Mouse (Mus musculus): Measurements from ENCODE around the gene Pld4.

Gene Pld4

GRCm38 (mm10) chr12:112760154-112760926, at the start of gene Pld4:
TSS of gene Pld4 (plus strand) at chr12:112760655.
- DNase-seq (ENCODE audit: low read depth, low spot score), result no peak

- DNase-seq (ENCODE audit: low read depth, low spot score), result no peak
Measured at GRCm38 (mm10) chr12:112713984-112714383, 46.5 kb upstream of the Pld4 start.

- DNase-seq (ENCODE audit: low read depth, low spot score), result no peak
Measured at GRCm38 (mm10) chr12:112717140-112717539, 43.3 kb upstream of the Pld4 start.

GRCm38 (mm10) chr12:112718995-112719394, 41.5 kb upstream of the Pld4 start:
- no peak for DNase-seq (ENCODE audit: low read depth, low spot score)

GRCm38 (mm10) chr12:112720216-112720615, 40.2 kb upstream of the Pld4 start, which contains the start of gene Cep170b:
TSS of gene Cep170b (plus strand) at chr12:112720455.
- DNase-seq (ENCODE audit: low read depth, low spot score), result no peak

- DNase-seq (ENCODE audit: low read depth, low spot score), result no peak
Measured at GRCm38 (mm10) chr12:112720890-112721423, 39.5 kb upstream of the Pld4 start.

- peak; percentile 61 for DNase-seq (ENCODE audit: low read depth, low spot score)
Measured at GRCm38 (mm10) chr12:112721424-112722239, 38.8 kb upstream of the Pld4 start.

- no peak for DNase-seq (ENCODE audit: low read depth, low spot score)
Measured at GRCm38 (mm10) chr12:112722240-112723027, 38.0 kb upstream of the Pld4 start.

- no peak for DNase-seq (ENCODE audit: low read depth, low spot score)
Measured at GRCm38 (mm10) chr12:112723028-112723330, 37.5 kb upstream of the Pld4 start.

GRCm38 (mm10) chr12:112723445-112723844, 37.0 kb upstream of the Pld4 start:
- DNase-seq (ENCODE audit: low read depth, low spot score), result no peak

- peak; percentile 49 for DNase-seq (ENCODE audit: low read depth, low spot score)
Measured at GRCm38 (mm10) chr12:112724077-112724805, 36.2 kb upstream of the Pld4 start.

GRCm38 (mm10) chr12:112727801-112728200, 32.7 kb upstream of the Pld4 start:
- no peak for DNase-seq (ENCODE audit: low read depth, low spot score)

GRCm38 (mm10) chr12:112730808-112731207, 29.6 kb upstream of the Pld4 start:
- DNase-seq (ENCODE audit: low read depth, low spot score), result no peak

GRCm38 (mm10) chr12:112732591-112732990, 27.9 kb upstream of the Pld4 start:
- DNase-seq (ENCODE audit: low read depth, low spot score), result no peak

GRCm38 (mm10) chr12:112734108-112734820, 26.2 kb upstream of the Pld4 start:
- no peak for DNase-seq (ENCODE audit: low read depth, low spot score)

GRCm38 (mm10) chr12:112734881-112735655, 25.4 kb upstream of the Pld4 start:
- no peak for DNase-seq (ENCODE audit: low read depth, low spot score)

GRCm38 (mm10) chr12:112735896-112736635, 24.4 kb upstream of the Pld4 start:
- no peak for DNase-seq (ENCODE audit: low read depth, low spot score)

GRCm38 (mm10) chr12:112736636-112736925, 23.9 kb upstream of the Pld4 start:
- DNase-seq (ENCODE audit: low read depth, low spot score), result no peak

GRCm38 (mm10) chr12:112737081-112737480, 23.4 kb upstream of the Pld4 start:
- DNase-seq (ENCODE audit: low read depth, low spot score), result no peak

All from WW6 (cell line).